Mouse (Mus musculus): ENCODE results near the gene Sds. TPM values are rescaled to one million over a fixed set of nuclear protein-coding genes. Genes with fewer than 3 reads are reported as not detected.

The Sds gene
- 0.65 and 0.70 TPM in 2 replicates for polyA plus RNA-seq (2012; rRNA removed)

GRCm38 (mm10) chr5:120476296-120476695 is at the start of gene Sds:
TSS of gene Sds (plus strand) at chr5:120476526.
- H3K4me1 ChIP-seq (ENCODE audit: control insufficient read depth, insufficient read depth, low read length) = no peaks in the 10 kb centered on the region
- no peak for DNase-seq
- WGBS = 16% methylated on average over 13 of the region's 13 CpGs
- no peak within 1 kb of the TSS for H3K4me3 ChIP-seq (replicated peaks; ENCODE audit: extremely low read depth, low read depth, low read length)
- TF ChIP-seq CTCF (IDR thresholded peaks at IDR 0.05; ENCODE audit: insufficient read depth, low read length) (no peak), POLR2A (IDR thresholded peaks at IDR 0.05; ENCODE audit: borderline replicate concordance, extremely low read depth, low read depth, low read length) (no peak)

GRCm38 (mm10) chr5:120426572-120426971 is 49.8 kb upstream of the Sds start:
- H3K4me1 ChIP-seq (ENCODE audit: control insufficient read depth, insufficient read depth, low read length) = no peaks in the 10 kb centered on the region
- no peak overlapping the region for H3K4me3 ChIP-seq (replicated peaks; ENCODE audit: extremely low read depth, low read depth, low read length)
- no peak for DNase-seq
- no peak for TF ChIP-seq POLR2A (IDR thresholded peaks at IDR 0.05; ENCODE audit: borderline replicate concordance, extremely low read depth, low read depth, low read length)
- no peak for TF ChIP-seq CTCF (IDR thresholded peaks at IDR 0.05; ENCODE audit: insufficient read depth, low read length)
- WGBS = 3% methylated on average over 10 of the region's 10 CpGs

- Histone ChIP-seq H3K4me1 (ENCODE audit: control insufficient read depth, insufficient read depth, low read length) (no peaks in the 10 kb centered on the region), H3K4me3 (replicated peaks; ENCODE audit: extremely low read depth, low read depth, low read length) (no peak overlapping the region)
- 1% methylated on average over 33 of the region's 33 CpGs for WGBS
- DNase-seq = no peak
- TF ChIP-seq CTCF (IDR thresholded peaks at IDR 0.05; ENCODE audit: insufficient read depth, low read length) = no peak
- no peak for TF ChIP-seq POLR2A (IDR thresholded peaks at IDR 0.05; ENCODE audit: borderline replicate concordance, extremely low read depth, low read depth, low read length)
Observed at GRCm38 (mm10) chr5:120427451-120427938, 48.8 kb upstream of the Sds start.

GRCm38 (mm10) chr5:120428189-120428838 is 48.0 kb upstream of the Sds start:
- no peak overlapping the region for H3K4me3 ChIP-seq (replicated peaks; ENCODE audit: extremely low read depth, low read depth, low read length)
- H3K4me1 ChIP-seq (ENCODE audit: control insufficient read depth, insufficient read depth, low read length) = no peaks in the 10 kb centered on the region
- no peak for DNase-seq
- WGBS = 2% methylated on average over 21 of the region's 21 CpGs
- TF ChIP-seq POLR2A (IDR thresholded peaks at IDR 0.05; ENCODE audit: borderline replicate concordance, extremely low read depth, low read depth, low read length) = no peak
- no peak for TF ChIP-seq CTCF (IDR thresholded peaks at IDR 0.05; ENCODE audit: insufficient read depth, low read length)

- WGBS = 2% methylated on average over 5 of the region's 6 CpGs
- TF ChIP-seq POLR2A (IDR thresholded peaks at IDR 0.05; ENCODE audit: borderline replicate concordance, extremely low read depth, low read depth, low read length) (no peak), CTCF (IDR thresholded peaks at IDR 0.05; ENCODE audit: insufficient read depth, low read length) (no peak)
- DNase-seq = no peak
- Histone ChIP-seq H3K4me1 (ENCODE audit: control insufficient read depth, insufficient read depth, low read length) (no peaks in the 10 kb centered on the region), H3K4me3 (replicated peaks; ENCODE audit: extremely low read depth, low read depth, low read length) (no peak overlapping the region)
Observed at GRCm38 (mm10) chr5:120428990-120429389, 47.3 kb upstream of the Sds start.

- WGBS = 7% methylated on average over 6 of the region's 6 CpGs
- no peak overlapping the region for H3K4me3 ChIP-seq (replicated peaks; ENCODE audit: extremely low read depth, low read depth, low read length)
- TF ChIP-seq CTCF (IDR thresholded peaks at IDR 0.05; ENCODE audit: insufficient read depth, low read length) = no peak
- no peak for DNase-seq
- no peaks in the 10 kb centered on the region for H3K4me1 ChIP-seq (ENCODE audit: control insufficient read depth, insufficient read depth, low read length)
Observed at GRCm38 (mm10) chr5:120429692-120430091, 46.6 kb upstream of the Sds start.

GRCm38 (mm10) chr5:120431001-120431583 is 45.2 kb upstream of the Sds start:
- no peak for DNase-seq
- TF ChIP-seq CTCF (IDR thresholded peaks at IDR 0.05; ENCODE audit: insufficient read depth, low read length) (no peak), POLR2A (IDR thresholded peaks at IDR 0.05; ENCODE audit: borderline replicate concordance, extremely low read depth, low read depth, low read length) (no peak)
- WGBS = 3% methylated on average over 30 of the region's 30 CpGs
- Histone ChIP-seq H3K4me3 (replicated peaks; ENCODE audit: extremely low read depth, low read depth, low read length) (no peak overlapping the region), H3K4me1 (ENCODE audit: control insufficient read depth, insufficient read depth, low read length) (no peaks in the 10 kb centered on the region)

- no peak for DNase-seq
- no peak within 1 kb of the TSS for H3K4me3 ChIP-seq (replicated peaks; ENCODE audit: extremely low read depth, low read depth, low read length)
- no peak for TF ChIP-seq CTCF (IDR thresholded peaks at IDR 0.05; ENCODE audit: insufficient read depth, low read length)
- TF ChIP-seq POLR2A (IDR thresholded peaks at IDR 0.05; ENCODE audit: borderline replicate concordance, extremely low read depth, low read depth, low read length) = no peak
- 2% methylated on average over 69 of the region's 69 CpGs for WGBS
- no peaks in the 10 kb centered on the region for H3K4me1 ChIP-seq (ENCODE audit: control insufficient read depth, insufficient read depth, low read length)
Observed at GRCm38 (mm10) chr5:120431649-120432485, 44.5 kb upstream of the Sds start, which contains the start of gene Lhx5. TSS of gene Lhx5 (plus strand) at chr5:120431699.

GRCm38 (mm10) chr5:120432486-120433015 is 43.8 kb upstream of the Sds start:
- 3% methylated on average over 9 of the region's 9 CpGs for WGBS
- Histone ChIP-seq H3K4me1 (ENCODE audit: control insufficient read depth, insufficient read depth, low read length) (no peaks in the 10 kb centered on the region), H3K4me3 (replicated peaks; ENCODE audit: extremely low read depth, low read depth, low read length) (no peak overlapping the region)
- TF ChIP-seq POLR2A (IDR thresholded peaks at IDR 0.05; ENCODE audit: borderline replicate concordance, extremely low read depth, low read depth, low read length) = no peak
- no peak for TF ChIP-seq CTCF (IDR thresholded peaks at IDR 0.05; ENCODE audit: insufficient read depth, low read length)
- DNase-seq = no peak

All from lung, adult 2 months (tissue).